Mouse (Mus musculus) gastrocnemius, adult 2 months (tissue): ENCODE measurements around the gene Ngef. TPM values are rescaled to one million over a fixed set of nuclear protein-coding genes. Genes with fewer than 3 reads are reported as not detected.
A peak's percentile ranks its signal among the peaks of the same experiment; 100 is the strongest.

Experiments used
- DNase-seq: peaks from one replicate; pipeline ENCODE4 v3.0.0; 2022
- H3K27ac ChIP-seq: fragments of 200-600 bp; 2 replicates; pipeline ENCODE4 v1.8.1; 2022; ENCODE audit warnings: mild to moderate bottlenecking
- H3K4me3 ChIP-seq: fragments of 200-600 bp; 2 replicates; pipeline ENCODE4 v1.8.1; 2022; ENCODE audit warnings: mild to moderate bottlenecking, moderate library complexity
- CTCF ChIP-seq: fragments of 200-600 bp; IDR thresholded peaks from 2 replicates; pipeline ENCODE4 v1.8.1; 2022; ENCODE audit warnings: antibody characterized with exemption, mild to moderate bottlenecking, moderate library complexity
- intact Hi-C: fragments of 180-260 bp; cut with DNase I; formaldehyde crosslinking; loops from one replicate; pipeline ENCODE4 v1.15.1; 2025
- long read RNA-seq, 2 experiments: library from polyadenylated mRNA; stranded (forward); transcript quantifications; one replicate each; pipeline ENCODE4 v2.0.0; 2021
- total RNA-seq, 2 experiments: library from RNA; stranded (reverse); gene quantifications; 2 replicates each; pipeline ENCODE4 v1.2.3; 2021

Gene Ngef
- under 1 TPM; 0.08 to 0.17 TPM for total RNA-seq
- long read RNA-seq, experiment 1 = 0 reads
- long read RNA-seq, experiment 2 = 0 reads

- no peak within 1 kb of the TSS for H3K27ac ChIP-seq
- H3K4me3 ChIP-seq = no peak within 1 kb of the TSS
- TF ChIP-seq CTCF = no peak
- intact Hi-C loops = no loop called here
- DNase-seq = no peak
Measured at GRCm38 (mm10) chr1:87573800-87574215, at the start of gene Ngef. Gene Ngef, minus strand, starts transcription at chr1:87573870.

DNA sequence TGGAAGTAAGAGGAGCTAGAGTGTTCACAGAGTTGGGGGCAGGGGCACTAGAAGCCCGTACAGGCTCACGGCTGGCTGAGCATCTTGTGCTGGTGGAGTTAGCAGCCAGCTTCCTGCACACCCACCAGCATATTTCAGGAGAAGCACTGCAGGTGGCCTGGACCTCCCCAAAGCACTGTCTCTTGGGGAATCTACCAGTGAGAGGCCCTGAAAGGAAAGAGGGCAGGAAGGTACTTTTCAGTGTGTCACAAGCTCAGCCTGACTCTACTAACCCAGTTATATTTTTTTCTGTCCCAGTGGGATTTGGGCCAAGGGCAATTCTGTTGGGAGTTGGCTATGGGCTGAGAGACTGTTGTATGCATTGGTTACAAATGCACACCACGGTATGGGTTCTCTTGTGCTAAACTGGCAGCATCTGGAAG is 48.2 kb upstream of the Ngef start:
- DNase-seq = no peak
- intact Hi-C loops = no loop called here
- Histone ChIP-seq H3K27ac (peak overlapping the region; percentile 20; the same call in 1 of the 2 replicates), H3K4me3 (peak overlapping the region; percentile 67)
- no peak for TF ChIP-seq CTCF

- DNase-seq = no peak
- Histone ChIP-seq H3K4me3 (peak overlapping the region; percentile 67), H3K27ac (peak overlapping the region; percentile 80)
- intact Hi-C loops = no loop called here
- no peak for TF ChIP-seq CTCF
Measured at GRCm38 (mm10) chr1:87621146-87621857, 47.6 kb upstream of the Ngef start.

DNA sequence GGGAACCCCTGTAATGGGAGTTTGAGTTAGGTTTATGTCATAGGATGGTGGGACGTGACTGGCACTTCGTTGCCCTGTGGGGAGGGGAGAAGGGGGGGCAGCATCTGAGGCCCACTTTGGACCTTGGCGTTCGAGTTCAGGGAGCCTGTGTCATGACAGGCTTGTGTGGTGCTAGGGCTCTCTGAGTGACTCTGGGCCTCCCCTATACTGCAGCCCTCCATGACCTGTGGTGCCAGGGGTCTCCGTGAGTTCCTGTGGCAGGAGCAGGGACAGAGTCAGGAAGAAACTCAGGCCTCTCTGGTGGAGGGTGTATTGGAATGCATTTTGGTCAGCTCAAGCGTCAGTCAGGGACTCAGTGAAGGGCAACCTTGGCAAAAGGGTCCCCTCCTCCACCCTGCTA is 47.0 kb upstream of the Ngef start:
- Histone ChIP-seq H3K27ac (peak overlapping the region; percentile 80), H3K4me3 (peak overlapping the region; percentile 67)
- no peak for DNase-seq
- no peak for TF ChIP-seq CTCF
- intact Hi-C loops = no loop called here

DNA sequence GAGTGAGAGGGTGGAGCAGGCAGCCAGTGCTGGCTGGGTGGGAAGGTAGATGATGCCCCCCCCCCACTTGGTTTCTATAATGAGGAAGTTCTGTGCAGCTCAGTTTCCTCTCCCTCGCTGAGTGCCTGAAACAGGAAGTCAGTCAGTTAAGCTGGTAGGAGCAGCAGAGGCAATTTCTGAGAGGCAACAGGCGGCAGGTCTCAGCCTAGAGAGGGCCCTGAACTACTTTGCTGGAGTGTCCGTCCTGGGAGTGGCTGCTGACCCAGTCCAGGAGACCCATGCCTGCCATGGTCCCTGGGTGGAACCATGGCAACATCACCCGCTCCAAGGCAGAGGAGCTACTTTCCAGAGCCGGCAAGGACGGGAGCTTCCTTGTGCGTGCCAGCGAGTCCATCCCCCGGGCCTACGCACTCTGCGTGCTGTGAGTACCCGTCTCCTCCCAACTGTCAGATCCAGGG is 46.6 kb upstream of the Ngef start, which contains the start of gene Inpp5d:
TSS of gene Inpp5d (plus strand) at position 102 of the 458 bp plus-strand sequence.
- DNase-seq = no peak
- no peak for TF ChIP-seq CTCF
- H3K27ac ChIP-seq = peak within 1 kb of the TSS; percentile 80
- intact Hi-C loops = no loop called here
- peak within 1 kb of the TSS; percentile 67 for H3K4me3 ChIP-seq

DNA sequence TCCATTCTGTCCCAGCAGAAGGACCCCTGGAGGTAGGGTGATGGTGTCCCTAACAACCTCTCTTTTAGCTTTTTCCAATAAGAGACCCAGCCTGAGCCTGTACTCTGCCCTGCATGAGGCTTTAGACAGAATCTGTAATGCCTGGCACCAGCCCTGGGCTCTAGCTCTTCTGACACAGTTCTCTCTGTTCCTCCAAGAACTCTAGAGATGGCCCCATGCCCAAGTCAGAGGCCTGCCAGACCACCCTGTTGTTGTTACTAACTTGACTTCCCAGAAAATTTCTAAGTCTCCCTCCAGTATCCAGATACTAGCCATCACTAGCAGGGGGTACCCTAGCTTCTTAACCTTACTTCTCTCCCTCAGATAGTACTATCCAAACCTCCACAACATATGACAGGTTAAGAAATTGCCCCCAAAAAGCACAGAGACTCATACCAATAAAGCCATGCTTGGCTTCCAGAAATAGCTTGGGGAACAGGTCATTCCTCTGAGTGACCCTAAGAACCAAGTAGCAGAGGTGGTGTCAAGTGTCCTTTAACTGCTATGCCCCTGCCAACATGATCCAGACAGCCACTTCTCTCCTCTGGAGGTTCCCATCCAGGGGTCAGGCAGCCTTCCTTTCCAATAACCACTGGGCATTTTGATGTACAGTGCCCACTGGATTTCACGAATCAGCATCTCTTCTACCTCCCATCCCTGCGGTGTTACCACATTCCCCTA is 41.1 kb upstream of the Ngef start:
- no peak for TF ChIP-seq CTCF
- H3K27ac ChIP-seq = peak overlapping the region; percentile 75
- intact Hi-C loops = loop anchor here (5.0 kb wide), 1 partner anchor 162 kb away; no protein-coding TSS in a partner anchor
- H3K4me3 ChIP-seq = no peak overlapping the region
- DNase-seq = peak; percentile 62

GRCm38 (mm10) chr1:87608416-87609046 is 34.9 kb upstream of the Ngef start:
- Histone ChIP-seq H3K4me3 (peak overlapping the region; percentile 43), H3K27ac (peak overlapping the region; percentile 28; the same call in 1 of the 2 replicates)
- DNase-seq = peak; percentile 80
- TF ChIP-seq CTCF = peak; percentile 89
- intact Hi-C loops = loop anchor here (2.0 kb wide), 1 partner anchor 68 kb away; no protein-coding TSS in a partner anchor

GRCm38 (mm10) chr1:87607385-87608091 is 33.9 kb upstream of the Ngef start:
- intact Hi-C loops = loop anchor here (2.0 kb wide), 1 partner anchor 67 kb away; no protein-coding TSS in a partner anchor
- peak; percentile 68 for DNase-seq
- Histone ChIP-seq H3K4me3 (peak overlapping the region; percentile 43), H3K27ac (peak overlapping the region; percentile 28; the same call in 1 of the 2 replicates)
- TF ChIP-seq CTCF = no peak

GRCm38 (mm10) chr1:87605296-87605695 is 31.6 kb upstream of the Ngef start:
- intact Hi-C loops = no loop called here
- Histone ChIP-seq H3K27ac (no peak overlapping the region), H3K4me3 (no peak overlapping the region)
- DNase-seq = no peak
- no peak for TF ChIP-seq CTCF

GRCm38 (mm10) chr1:87603389-87603788 is 29.7 kb upstream of the Ngef start:
- no peak for DNase-seq
- TF ChIP-seq CTCF = no peak
- Histone ChIP-seq H3K27ac (no peak overlapping the region), H3K4me3 (no peak overlapping the region)
- intact Hi-C loops = no loop called here

GRCm38 (mm10) chr1:87601801-87602200 is 28.1 kb upstream of the Ngef start:
- H3K27ac ChIP-seq = no peak overlapping the region
- H3K4me3 ChIP-seq = no peak overlapping the region
- intact Hi-C loops = no loop called here
- no peak for DNase-seq
- no peak for TF ChIP-seq CTCF

GRCm38 (mm10) chr1:87600533-87600932 is 26.9 kb upstream of the Ngef start:
- no peak for DNase-seq
- Histone ChIP-seq H3K4me3 (no peak overlapping the region), H3K27ac (no peak overlapping the region)
- no peak for TF ChIP-seq CTCF
- intact Hi-C loops = no loop called here
